Mouse (Mus musculus): Measurements from ENCODE around the gene Dusp6. TPM values are rescaled to one million over a fixed set of nuclear protein-coding genes. Genes with fewer than 3 reads are reported as not detected.
A peak's percentile ranks its signal among the peaks of the same experiment; 100 is the strongest.
"Not testable (repeated sequence)": the region's sequence is repeated elsewhere in the genome, so short reads cannot be mapped to it uniquely, and the experiment has no call there.

Dusp6 gene
- total RNA-seq (2014; rRNA removed), result 47.7 and 52.1 TPM in 2 replicates
- 23.5 and 25.4 TPM in 2 replicates for polyA plus RNA-seq (2015; fragmentation: Nextera tagmentation; extraction: Ambion mirVana)

- H3K9me3 ChIP-seq (ENCODE audit: low read length), result no peaks in the 10 kb centered on the region
- H3K4me3 ChIP-seq (ENCODE audit: low read depth, low read length), result peak within 1 kb of the TSS; percentile 80
- TF ChIP-seq CTCF (IDR thresholded peaks at IDR 0.05), result no peak; the same call in 1 of the 2 replicates
- peak; percentile 98 for ATAC-seq (ENCODE audit: low FRiP score)
- peak; percentile 99 for DNase-seq (ENCODE audit: low spot score)
- H3K4me2 ChIP-seq (ENCODE audit: low read depth, low read length, poor library complexity, severe bottlenecking), result peak within 1 kb of the TSS; percentile 92
- no peaks in the 10 kb centered on the region; the same call in 1 of the 2 replicates for H3K36me3 ChIP-seq (ENCODE audit: insufficient read depth, low read length)
- no peaks in the 10 kb centered on the region for H3K27me3 ChIP-seq (ENCODE audit: insufficient read depth, low read length)
- peak within 1 kb of the TSS; percentile 93 for H3K27ac ChIP-seq (ENCODE audit: low read depth, low read length)
- peaks cover 4% of the 10 kb centered on the region; the same call in 1 of the 2 replicates for H3K4me1 ChIP-seq (ENCODE audit: insufficient read depth, low read length)
- peak within 1 kb of the TSS; percentile 87 for H3K9ac ChIP-seq (replicated peaks; ENCODE audit: low read length, poor library complexity, severe bottlenecking)
- under 1% methylated on average over 29 of the region's 29 CpGs for WGBS
These were observed at the start of gene Dusp6 for GRCm38 (mm10) chr10:99262867-99263379. Gene Dusp6, plus strand, starts transcription at chr10:99263231.

- ATAC-seq (ENCODE audit: low FRiP score) (no peak), DNase-seq (ENCODE audit: low spot score) (no peak)
- no peaks in the 10 kb centered on the region for H3K27me3 ChIP-seq (ENCODE audit: insufficient read depth, low read length)
- TF ChIP-seq CTCF (IDR thresholded peaks at IDR 0.05), result no peak
- no peaks in the 10 kb centered on the region for H3K36me3 ChIP-seq (ENCODE audit: insufficient read depth, low read length)
- no peaks in the 10 kb centered on the region for H3K4me1 ChIP-seq (ENCODE audit: insufficient read depth, low read length)
- H3K9ac ChIP-seq (replicated peaks; ENCODE audit: low read length, poor library complexity, severe bottlenecking), result no peak overlapping the region
- H3K4me2 ChIP-seq (ENCODE audit: low read depth, low read length, poor library complexity, severe bottlenecking), result no peak overlapping the region
- H3K9me3 ChIP-seq (ENCODE audit: low read length), result no peaks in the 10 kb centered on the region
- no peak overlapping the region for H3K27ac ChIP-seq (ENCODE audit: low read depth, low read length)
- H3K4me3 ChIP-seq (ENCODE audit: low read depth, low read length), result no peak overlapping the region
- 88% methylated on average over 15 of the region's 15 CpGs for WGBS
These were observed 48.4 kb upstream of the Dusp6 start for GRCm38 (mm10) chr10:99214421-99215299.

GRCm38 (mm10) chr10:99216570-99216969 lies 46.5 kb upstream of the Dusp6 start:
- 89% methylated on average over 12 of the region's 15 CpGs for WGBS
- H3K9me3 ChIP-seq (ENCODE audit: low read length); H3K4me1 ChIP-seq (ENCODE audit: insufficient read depth, low read length); H3K27me3 ChIP-seq (ENCODE audit: insufficient read depth, low read length); H3K4me2 ChIP-seq (ENCODE audit: low read depth, low read length, poor library complexity, severe bottlenecking); H3K9ac ChIP-seq (replicated peaks; ENCODE audit: low read length, poor library complexity, severe bottlenecking); H3K4me3 ChIP-seq (ENCODE audit: low read depth, low read length); H3K36me3 ChIP-seq (ENCODE audit: insufficient read depth, low read length); H3K27ac ChIP-seq (ENCODE audit: low read depth, low read length); DNase-seq (ENCODE audit: low spot score); ATAC-seq (ENCODE audit: low FRiP score): not testable (repeated sequence)

GRCm38 (mm10) chr10:99221540-99221939 lies 41.5 kb upstream of the Dusp6 start:
- H3K9me3 ChIP-seq (ENCODE audit: low read length), result no peaks in the 10 kb centered on the region
- no peak for TF ChIP-seq CTCF (IDR thresholded peaks at IDR 0.05)
- H3K27me3 ChIP-seq (ENCODE audit: insufficient read depth, low read length), result no peaks in the 10 kb centered on the region
- H3K4me2 ChIP-seq (ENCODE audit: low read depth, low read length, poor library complexity, severe bottlenecking), result no peak overlapping the region
- H3K36me3 ChIP-seq (ENCODE audit: insufficient read depth, low read length), result no peaks in the 10 kb centered on the region
- no peak overlapping the region for H3K4me3 ChIP-seq (ENCODE audit: low read depth, low read length)
- ATAC-seq (ENCODE audit: low FRiP score), result no peak
- H3K27ac ChIP-seq (ENCODE audit: low read depth, low read length), result no peak overlapping the region
- no peaks in the 10 kb centered on the region for H3K4me1 ChIP-seq (ENCODE audit: insufficient read depth, low read length)
- no peak for DNase-seq (ENCODE audit: low spot score)
- H3K9ac ChIP-seq (replicated peaks; ENCODE audit: low read length, poor library complexity, severe bottlenecking), result no peak overlapping the region
- WGBS, result 93% methylated on average over 8 of the region's 8 CpGs

- TF ChIP-seq CTCF (IDR thresholded peaks at IDR 0.05), result no peak
These were observed 40.3 kb upstream of the Dusp6 start for GRCm38 (mm10) chr10:99222726-99223125.

GRCm38 (mm10) chr10:99224218-99224617 lies 38.8 kb upstream of the Dusp6 start:
- no peaks in the 10 kb centered on the region for H3K9me3 ChIP-seq (ENCODE audit: low read length)
- ATAC-seq (ENCODE audit: low FRiP score) (no peak), DNase-seq (ENCODE audit: low spot score) (no peak)
- no peak overlapping the region for H3K9ac ChIP-seq (replicated peaks; ENCODE audit: low read length, poor library complexity, severe bottlenecking)
- H3K36me3 ChIP-seq (ENCODE audit: insufficient read depth, low read length), result no peaks in the 10 kb centered on the region
- H3K4me2 ChIP-seq (ENCODE audit: low read depth, low read length, poor library complexity, severe bottlenecking), result no peak overlapping the region
- no peaks in the 10 kb centered on the region for H3K4me1 ChIP-seq (ENCODE audit: insufficient read depth, low read length)
- no peaks in the 10 kb centered on the region for H3K27me3 ChIP-seq (ENCODE audit: insufficient read depth, low read length)
- WGBS, result 80% methylated on average over 3 of the region's 3 CpGs
- TF ChIP-seq CTCF (IDR thresholded peaks at IDR 0.05), result no peak
- no peak overlapping the region for H3K27ac ChIP-seq (ENCODE audit: low read depth, low read length)
- no peak overlapping the region for H3K4me3 ChIP-seq (ENCODE audit: low read depth, low read length)

More at GRCm38 (mm10) chr10:99222726-99223125, 40.3 kb upstream of the Dusp6 start:
- no peaks in the 10 kb centered on the region for H3K27me3 ChIP-seq (ENCODE audit: insufficient read depth, low read length)
- DNase-seq (ENCODE audit: low spot score) (no peak), ATAC-seq (ENCODE audit: low FRiP score) (no peak)
- H3K4me3 ChIP-seq (ENCODE audit: low read depth, low read length), result no peak overlapping the region
- WGBS, result 81% methylated on average over 5 of the region's 5 CpGs
- no peak overlapping the region for H3K4me2 ChIP-seq (ENCODE audit: low read depth, low read length, poor library complexity, severe bottlenecking)
- no peak overlapping the region for H3K9ac ChIP-seq (replicated peaks; ENCODE audit: low read length, poor library complexity, severe bottlenecking)
- H3K4me1 ChIP-seq (ENCODE audit: insufficient read depth, low read length), result no peaks in the 10 kb centered on the region
- H3K27ac ChIP-seq (ENCODE audit: low read depth, low read length), result no peak overlapping the region
- H3K36me3 ChIP-seq (ENCODE audit: insufficient read depth, low read length), result no peaks in the 10 kb centered on the region
- no peaks in the 10 kb centered on the region for H3K9me3 ChIP-seq (ENCODE audit: low read length)

Measured in midbrain, postnatal 0 days (tissue).